Mouse (Mus musculus): ENCODE data around the gene Fam219b. TPM values are rescaled to one million over a fixed set of nuclear protein-coding genes. Genes with fewer than 3 reads are reported as not detected.

Gene Fam219b
- polyA plus RNA-seq, 1 experiment = 10.9 TPM

GRCm38 (mm10) chr9:57558625-57559024 is 21.3 kb downstream of the Fam219b start:
- no peak for TF ChIP-seq POLR2A (IDR thresholded peaks at IDR 0.05; ENCODE audit: borderline replicate concordance, insufficient read depth, low read length)
- no peak for TF ChIP-seq CTCF (IDR thresholded peaks at IDR 0.05; ENCODE audit: borderline replicate concordance, insufficient read depth, low read depth, low read length)
- no peak overlapping the region for H3K27ac ChIP-seq (ENCODE audit: insufficient read depth, low read length)
- no peak for DNase-seq
- WGBS = 89% methylated on average over 4 of the region's 4 CpGs
- H3K27me3 ChIP-seq (ENCODE audit: control insufficient read depth, insufficient read depth, low read length) = no peaks in the 10 kb centered on the region
- peaks cover 4% of the 10 kb centered on the region; the same call in 1 of the 2 replicates for H3K4me1 ChIP-seq (ENCODE audit: control insufficient read depth, insufficient read depth, low read length)
- H3K4me3 ChIP-seq (replicated peaks; ENCODE audit: insufficient read depth, low read depth, low read length) = no peak overlapping the region

- H3K4me1 ChIP-seq (ENCODE audit: control insufficient read depth, insufficient read depth, low read length) = peaks cover 4% of the 10 kb centered on the region; the same call in 1 of the 2 replicates
- H3K27me3 ChIP-seq (ENCODE audit: control insufficient read depth, insufficient read depth, low read length) = no peaks in the 10 kb centered on the region
- TF ChIP-seq CTCF (IDR thresholded peaks at IDR 0.05; ENCODE audit: borderline replicate concordance, insufficient read depth, low read depth, low read length) = no peak
- TF ChIP-seq POLR2A (IDR thresholded peaks at IDR 0.05; ENCODE audit: borderline replicate concordance, insufficient read depth, low read length) = no peak
- H3K27ac ChIP-seq (ENCODE audit: insufficient read depth, low read length) = no peak overlapping the region
- no peak for DNase-seq
- no peak overlapping the region for H3K4me3 ChIP-seq (replicated peaks; ENCODE audit: insufficient read depth, low read depth, low read length)
- 77% methylated on average over 2 of the region's 2 CpGs for WGBS
Measured at GRCm38 (mm10) chr9:57559568-57559967, 22.2 kb downstream of the Fam219b start.

GRCm38 (mm10) chr9:57560263-57560662 is 22.9 kb downstream of the Fam219b start:
- Histone ChIP-seq H3K4me3 (replicated peaks; ENCODE audit: insufficient read depth, low read depth, low read length) (peak overlapping the region; percentile 71), H3K4me1 (ENCODE audit: control insufficient read depth, insufficient read depth, low read length) (peaks cover 4% of the 10 kb centered on the region; the same call in 1 of the 2 replicates), H3K27ac (ENCODE audit: insufficient read depth, low read length) (no peak overlapping the region), H3K27me3 (ENCODE audit: control insufficient read depth, insufficient read depth, low read length) (no peaks in the 10 kb centered on the region)
- TF ChIP-seq CTCF (IDR thresholded peaks at IDR 0.05; ENCODE audit: borderline replicate concordance, insufficient read depth, low read depth, low read length) = no peak
- TF ChIP-seq POLR2A (IDR thresholded peaks at IDR 0.05; ENCODE audit: borderline replicate concordance, insufficient read depth, low read length) = no peak
- WGBS = 20% methylated on average over 7 of the region's 7 CpGs
- no peak for DNase-seq

GRCm38 (mm10) chr9:57560861-57561710 is 23.8 kb downstream of the Fam219b start, which contains the start of gene Scamp2:
Gene Scamp2 (plus strand): TSS chr9:57560943.
- peak within 1 kb of the TSS; percentile 71 for H3K4me3 ChIP-seq (replicated peaks; ENCODE audit: insufficient read depth, low read depth, low read length)
- H3K4me1 ChIP-seq (ENCODE audit: control insufficient read depth, insufficient read depth, low read length) = peaks cover 4% of the 10 kb centered on the region; the same call in 1 of the 2 replicates
- TF ChIP-seq POLR2A (IDR thresholded peaks at IDR 0.05; ENCODE audit: borderline replicate concordance, insufficient read depth, low read length) (peak; percentile 73; the same call in 1 of the 2 replicates), CTCF (IDR thresholded peaks at IDR 0.05; ENCODE audit: borderline replicate concordance, insufficient read depth, low read depth, low read length) (no peak)
- no peaks in the 10 kb centered on the region for H3K27me3 ChIP-seq (ENCODE audit: control insufficient read depth, insufficient read depth, low read length)
- H3K27ac ChIP-seq (ENCODE audit: insufficient read depth, low read length) = peak within 1 kb of the TSS; percentile 35; the same call in 1 of the 2 replicates
- WGBS = 2% methylated on average over 37 of the region's 37 CpGs
- peak; percentile 94 to 97 for DNase-seq

GRCm38 (mm10) chr9:57561711-57562099 is 24.4 kb downstream of the Fam219b start:
- peak in 1 of 2 experiments; percentile 15 for DNase-seq
- Histone ChIP-seq H3K27me3 (ENCODE audit: control insufficient read depth, insufficient read depth, low read length) (no peaks in the 10 kb centered on the region), H3K4me1 (ENCODE audit: control insufficient read depth, insufficient read depth, low read length) (peaks cover 4% of the 10 kb centered on the region; the same call in 1 of the 2 replicates), H3K4me3 (replicated peaks; ENCODE audit: insufficient read depth, low read depth, low read length) (no peak overlapping the region), H3K27ac (ENCODE audit: insufficient read depth, low read length) (no peak overlapping the region)
- WGBS = 73% methylated on average over 13 of the region's 13 CpGs
- TF ChIP-seq CTCF (IDR thresholded peaks at IDR 0.05; ENCODE audit: borderline replicate concordance, insufficient read depth, low read depth, low read length) = no peak
- TF ChIP-seq POLR2A (IDR thresholded peaks at IDR 0.05; ENCODE audit: borderline replicate concordance, insufficient read depth, low read length) = no peak

- WGBS = 46% methylated on average over 4 of the region's 4 CpGs
- DNase-seq = no peak
- Histone ChIP-seq H3K4me3 (replicated peaks; ENCODE audit: insufficient read depth, low read depth, low read length) (no peak overlapping the region), H3K27ac (ENCODE audit: insufficient read depth, low read length) (no peak overlapping the region), H3K27me3 (ENCODE audit: control insufficient read depth, insufficient read depth, low read length) (no peaks in the 10 kb centered on the region), H3K4me1 (ENCODE audit: control insufficient read depth, insufficient read depth, low read length) (peaks cover 4% of the 10 kb centered on the region; the same call in 1 of the 2 replicates)
- TF ChIP-seq POLR2A (IDR thresholded peaks at IDR 0.05; ENCODE audit: borderline replicate concordance, insufficient read depth, low read length) (no peak), CTCF (IDR thresholded peaks at IDR 0.05; ENCODE audit: borderline replicate concordance, insufficient read depth, low read depth, low read length) (no peak)
Measured at GRCm38 (mm10) chr9:57562896-57563372, 25.6 kb downstream of the Fam219b start.

GRCm38 (mm10) chr9:57564609-57565008 is 27.3 kb downstream of the Fam219b start:
- Histone ChIP-seq H3K4me3 (replicated peaks; ENCODE audit: insufficient read depth, low read depth, low read length) (no peak overlapping the region), H3K4me1 (ENCODE audit: control insufficient read depth, insufficient read depth, low read length) (peaks cover 4% of the 10 kb centered on the region; the same call in 1 of the 2 replicates), H3K27ac (ENCODE audit: insufficient read depth, low read length) (no peak overlapping the region), H3K27me3 (ENCODE audit: control insufficient read depth, insufficient read depth, low read length) (no peaks in the 10 kb centered on the region)
- 91% methylated on average over 6 of the region's 6 CpGs for WGBS
- no peak for TF ChIP-seq CTCF (IDR thresholded peaks at IDR 0.05; ENCODE audit: borderline replicate concordance, insufficient read depth, low read depth, low read length)
- no peak for TF ChIP-seq POLR2A (IDR thresholded peaks at IDR 0.05; ENCODE audit: borderline replicate concordance, insufficient read depth, low read length)
- no peak for DNase-seq

All from cerebellum, adult 2 months (tissue).